Mouse (Mus musculus): Measurements from ENCODE around the gene Zyx.

Zyx gene

DNA sequence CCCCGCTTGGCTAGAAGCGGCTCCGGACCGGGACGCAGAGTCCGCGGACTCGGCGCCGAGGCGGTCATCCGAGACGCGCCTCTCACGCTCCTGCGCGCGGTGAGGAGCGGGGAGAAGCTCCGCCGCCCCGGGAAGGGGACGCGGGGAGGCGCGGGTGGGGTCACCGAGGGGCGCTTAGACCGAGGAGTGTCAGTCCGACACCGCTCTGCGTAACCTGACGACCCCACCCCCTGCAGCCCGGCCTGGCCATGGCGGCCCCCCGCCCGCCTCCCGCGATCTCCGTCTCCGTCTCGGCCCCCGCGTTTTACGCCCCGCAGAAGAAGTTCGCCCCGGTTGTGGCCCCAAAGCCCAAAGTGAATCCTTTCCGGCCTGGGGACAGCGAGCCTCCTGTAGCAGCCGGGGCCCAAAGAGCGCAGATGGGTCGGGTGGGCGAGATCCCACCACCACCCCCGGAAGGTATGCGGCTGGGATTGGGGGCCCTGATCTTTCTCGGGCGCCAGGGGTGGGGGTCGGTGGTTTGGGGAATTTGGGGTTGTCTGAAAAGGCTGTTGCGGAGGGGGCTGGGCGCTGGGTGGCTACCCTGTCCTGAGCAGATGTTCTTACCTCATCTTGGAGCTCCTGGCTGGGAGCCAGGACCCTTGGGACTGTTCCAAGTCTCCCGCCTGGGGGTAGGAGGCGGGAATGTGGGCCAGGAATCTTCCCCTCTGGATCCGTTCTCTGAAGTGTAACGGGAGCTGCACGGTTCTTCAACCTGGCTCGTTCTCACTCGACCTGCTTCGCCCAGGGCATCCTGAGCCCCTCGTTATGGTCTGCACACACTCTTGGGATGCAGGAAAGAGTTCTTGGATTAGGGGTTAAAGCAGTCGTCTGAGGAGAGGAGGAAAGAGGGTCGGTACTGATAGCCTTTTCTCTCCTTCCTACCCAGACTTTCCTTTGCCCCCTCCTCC, 864 bp downstream of the Zyx start:
- DNase-seq (ENCODE audit: low read depth, low spot score) = peak; percentile 77

- no peak for DNase-seq (ENCODE audit: low read depth, low spot score)
These were observed 1.7 kb downstream of the Zyx start for GRCm38 (mm10) chr6:42350968-42351775.

DNA sequence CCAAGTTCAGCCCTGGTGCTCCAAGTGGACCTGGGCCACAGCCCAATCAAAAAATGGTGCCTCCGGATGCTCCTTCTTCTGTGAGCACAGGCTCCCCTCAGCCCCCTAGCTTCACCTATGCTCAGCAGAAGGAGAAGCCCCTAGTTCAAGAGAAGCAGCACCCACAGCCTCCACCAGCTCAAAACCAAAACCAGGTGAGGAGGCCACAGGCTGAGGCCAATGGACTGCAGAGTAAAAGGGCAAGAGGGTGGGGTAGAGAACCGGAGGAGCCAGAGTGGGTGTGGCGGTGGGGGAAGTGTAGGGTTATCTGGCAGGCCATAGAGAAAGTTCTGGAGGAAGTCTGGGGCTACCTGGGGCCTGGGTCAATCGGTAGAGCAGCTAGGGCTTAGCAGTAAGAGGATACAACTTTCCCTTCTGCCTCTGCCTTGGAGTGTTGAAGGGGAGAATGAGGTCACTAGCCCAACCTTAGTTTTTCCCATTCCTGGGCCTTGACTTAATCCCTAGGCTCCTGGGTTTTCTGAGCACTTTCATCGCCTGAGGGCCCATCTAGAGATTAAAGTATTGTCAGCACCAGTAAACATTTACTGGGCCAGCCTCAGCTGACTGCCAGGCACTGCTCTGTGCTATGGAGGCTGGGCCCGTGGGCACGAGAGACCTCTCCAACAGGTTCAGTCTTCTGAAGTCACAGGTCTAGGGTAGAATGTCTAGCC, 2.5 kb downstream of the Zyx start:
- DNase-seq (ENCODE audit: low read depth, low spot score) = no peak

DNA sequence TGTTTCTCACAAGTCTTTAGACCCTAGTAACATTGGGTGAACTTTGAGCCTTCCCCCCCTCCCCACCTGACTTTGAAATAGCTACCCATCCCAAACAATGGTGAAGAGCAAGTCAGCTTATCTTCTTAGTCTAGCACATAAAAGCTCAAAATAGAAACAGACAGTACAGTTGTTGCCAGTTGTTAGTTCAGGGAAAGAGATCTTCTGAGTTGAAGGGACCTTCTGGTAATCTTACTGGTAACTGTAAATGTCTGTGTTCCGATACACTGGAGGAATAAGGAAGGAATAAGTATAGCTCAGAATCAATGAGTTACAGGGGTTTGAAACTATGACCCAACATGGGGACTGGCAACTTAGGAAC, 3.0 kb downstream of the Zyx start:
- DNase-seq (ENCODE audit: low read depth, low spot score) = no peak

GRCm38 (mm10) chr6:42353180-42353579, 3.8 kb downstream of the Zyx start:
- no peak for DNase-seq (ENCODE audit: low read depth, low spot score)

DNA sequence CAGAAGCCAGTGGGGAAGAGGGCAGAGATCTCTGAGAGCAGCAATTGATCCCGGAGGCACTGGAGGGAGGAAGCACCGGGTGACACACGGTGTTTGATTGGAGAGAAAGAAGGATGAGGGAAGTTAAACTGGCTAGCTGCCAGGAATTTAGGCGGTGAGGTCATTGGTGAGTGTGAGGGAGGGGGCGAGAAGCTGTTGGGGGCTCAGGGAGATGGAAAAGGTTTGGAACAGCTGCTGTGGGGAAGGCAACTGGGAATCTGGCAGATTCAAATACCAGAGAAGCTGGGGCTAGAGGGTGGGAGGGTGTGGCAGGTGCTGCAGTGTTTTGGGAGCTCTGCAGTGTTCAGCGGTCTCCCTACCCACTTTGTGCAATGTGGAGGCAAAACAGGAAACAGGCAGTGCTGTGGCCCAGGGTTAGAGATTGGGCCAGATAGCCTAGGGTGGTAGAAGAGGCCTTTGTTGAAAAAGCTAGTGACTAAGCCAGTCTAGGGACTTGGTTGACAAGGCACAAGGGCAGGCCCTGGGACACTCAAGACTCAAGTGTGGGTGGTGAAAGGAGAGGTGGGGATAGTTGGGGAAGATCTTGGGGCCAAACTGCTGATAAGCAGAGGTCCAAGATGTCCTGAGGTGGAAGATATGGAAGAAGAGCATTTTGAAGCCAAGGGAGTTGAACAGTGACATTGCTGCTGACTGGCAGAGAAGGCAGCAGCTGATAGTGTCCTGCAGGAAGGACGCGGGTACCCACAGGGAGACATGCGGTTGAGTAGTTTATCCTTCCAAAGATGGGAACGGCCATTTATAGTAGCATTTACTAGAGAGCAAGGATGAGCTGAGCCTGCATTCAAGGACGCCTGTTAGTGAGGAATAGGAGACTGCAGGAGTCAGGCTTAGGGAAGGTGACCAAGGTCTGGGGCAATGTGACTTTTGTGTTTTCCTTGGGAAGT, 4.9 kb downstream of the Zyx start:
- peak; percentile 13 for DNase-seq (ENCODE audit: low read depth, low spot score)

- no peak for DNase-seq (ENCODE audit: low read depth, low spot score)
These were observed 5.9 kb downstream of the Zyx start for GRCm38 (mm10) chr6:42355366-42355765.

DNA sequence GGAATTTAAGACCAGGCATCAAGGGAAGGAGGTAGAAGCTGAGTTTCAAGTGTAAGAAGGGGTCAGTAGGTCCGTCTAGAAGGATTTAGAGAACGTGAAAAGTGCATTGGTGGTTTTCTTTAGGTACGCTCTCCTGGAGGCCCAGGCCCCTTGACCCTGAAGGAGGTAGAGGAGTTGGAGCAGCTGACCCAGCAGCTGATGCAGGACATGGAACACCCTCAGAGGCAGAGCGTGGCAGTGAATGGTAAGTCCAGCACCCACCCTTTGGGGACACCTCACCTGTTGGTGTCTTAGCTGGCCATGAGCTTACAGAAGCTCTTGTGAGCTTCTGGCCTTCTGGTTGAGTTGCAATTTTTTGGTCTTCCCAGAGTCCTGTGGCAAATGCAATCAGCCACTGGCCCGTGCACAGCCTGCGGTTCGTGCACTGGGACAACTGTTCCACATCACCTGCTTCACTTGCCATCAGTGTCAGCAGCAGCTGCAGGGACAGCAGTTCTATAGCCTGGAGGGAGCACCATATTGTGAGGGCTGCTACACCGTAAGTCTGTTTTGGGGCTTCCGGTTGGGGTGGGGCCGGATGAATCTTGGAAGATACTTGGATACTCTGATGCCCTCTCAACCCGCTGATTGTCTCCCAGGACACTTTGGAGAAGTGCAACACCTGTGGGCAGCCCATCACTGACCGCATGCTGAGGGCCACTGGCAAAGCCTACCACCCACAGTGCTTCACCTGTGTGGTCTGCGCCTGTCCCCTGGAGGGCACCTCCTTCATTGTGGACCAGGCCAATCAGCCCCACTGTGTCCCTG, 6.6 kb downstream of the Zyx start:
- DNase-seq (ENCODE audit: low read depth, low spot score) = no peak

GRCm38 (mm10) chr6:42356913-42357312, 7.5 kb downstream of the Zyx start:
- DNase-seq (ENCODE audit: low read depth, low spot score) = peak; percentile 9

DNA sequence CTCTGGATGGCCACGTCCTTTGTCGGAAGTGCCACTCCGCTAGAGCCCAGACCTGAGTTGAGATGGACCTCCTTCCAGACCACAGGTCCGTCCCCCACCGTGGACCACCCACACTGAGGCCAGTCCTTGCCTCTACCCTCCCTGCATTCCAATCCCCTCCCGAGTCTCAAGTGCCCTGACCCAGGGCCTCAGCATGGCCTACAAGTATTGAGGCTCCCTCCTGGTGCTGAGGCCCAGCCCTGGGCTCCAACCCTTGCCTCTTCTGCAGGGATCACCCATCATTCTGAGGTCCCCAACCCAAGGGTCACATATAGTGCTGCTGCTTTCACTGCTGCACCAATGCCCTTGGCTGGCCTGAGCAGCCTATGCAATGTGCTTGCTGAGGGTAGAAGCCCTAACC, 8.5 kb downstream of the Zyx start:
- DNase-seq (ENCODE audit: low read depth, low spot score) = no peak

DNA sequence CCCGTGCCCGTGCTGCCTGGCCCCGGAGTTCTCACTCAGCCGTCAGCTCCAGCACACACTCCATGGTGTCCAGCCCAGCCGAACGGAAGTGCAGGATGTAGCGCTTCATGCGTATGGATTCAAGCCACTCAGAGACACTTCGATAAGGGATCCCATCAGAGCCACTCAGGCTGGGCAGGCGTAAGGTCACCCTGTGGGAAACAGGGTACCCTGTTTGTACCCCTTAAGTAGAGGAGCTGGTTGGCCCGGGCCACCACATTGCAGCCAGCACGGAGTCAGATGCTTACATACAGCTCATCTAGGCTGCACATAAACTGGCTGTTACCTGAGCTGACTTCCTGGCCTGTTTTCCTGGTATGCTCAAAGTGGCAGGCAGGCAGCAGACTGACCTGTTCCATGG, 9.5 kb downstream of the Zyx start:
- DNase-seq (ENCODE audit: low read depth, low spot score) = no peak

- DNase-seq (ENCODE audit: low read depth, low spot score) = no peak
These were observed 10.1 kb downstream of the Zyx start for GRCm38 (mm10) chr6:42359364-42360147.

DNA sequence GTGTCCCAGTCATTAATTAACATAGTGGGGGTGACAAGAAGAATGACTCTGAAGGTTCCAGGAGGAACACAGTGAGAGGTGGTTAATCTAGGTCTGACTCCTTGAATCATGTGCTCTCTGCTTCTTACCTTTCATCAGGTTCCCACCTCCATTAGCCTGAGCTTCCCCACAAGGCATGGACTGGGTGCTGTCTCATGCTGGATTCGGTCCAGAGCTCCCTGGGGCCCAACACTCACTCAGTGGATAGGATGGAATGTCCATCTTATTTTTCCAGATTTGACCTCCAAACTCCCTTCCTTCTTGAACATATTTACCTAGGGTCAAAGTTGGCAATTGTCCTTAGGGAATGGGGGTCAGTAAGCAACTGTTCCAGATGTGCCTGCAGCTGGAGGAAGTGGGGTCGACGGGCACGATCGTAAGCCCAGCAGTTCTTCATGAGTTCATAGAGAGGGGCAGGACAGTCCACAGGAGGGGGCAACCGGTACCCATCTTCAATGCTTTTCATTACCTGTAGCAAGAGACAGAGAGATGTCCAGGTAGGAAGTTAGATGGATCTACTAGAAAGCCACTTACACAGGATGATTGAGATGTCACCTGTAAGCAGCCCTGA, 10.9 kb downstream of the Zyx start:
- DNase-seq (ENCODE audit: low read depth, low spot score) = no peak

- no peak for DNase-seq (ENCODE audit: low read depth, low spot score)
These were observed 11.8 kb downstream of the Zyx start for GRCm38 (mm10) chr6:42361041-42361895.

- DNase-seq (ENCODE audit: low read depth, low spot score) = no peak
These were observed 12.6 kb downstream of the Zyx start for GRCm38 (mm10) chr6:42362074-42362473.

DNA sequence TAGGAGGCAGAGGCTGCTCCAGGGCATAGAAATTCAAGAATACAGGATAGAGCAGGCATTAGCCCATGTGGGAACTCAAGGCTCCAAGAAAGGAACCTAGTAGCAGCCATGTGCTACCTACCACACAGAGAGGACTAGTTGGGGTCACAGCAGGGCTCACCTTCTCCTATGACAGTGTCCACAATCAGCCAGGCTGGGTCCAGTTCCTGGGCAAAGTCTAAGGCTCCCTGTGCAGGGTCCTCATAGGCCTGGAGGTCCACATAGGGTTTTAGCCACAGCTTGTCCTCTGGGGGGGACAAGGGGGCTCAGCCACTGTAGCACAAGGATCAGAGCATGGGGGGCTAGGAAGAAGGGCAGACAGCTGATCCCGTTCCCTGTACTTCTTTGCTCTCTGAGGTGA, 13.1 kb downstream of the Zyx start:
- DNase-seq (ENCODE audit: low read depth, low spot score) = no peak

GRCm38 (mm10) chr6:42362974-42363373, 13.5 kb downstream of the Zyx start:
- DNase-seq (ENCODE audit: low read depth, low spot score) = no peak

DNA sequence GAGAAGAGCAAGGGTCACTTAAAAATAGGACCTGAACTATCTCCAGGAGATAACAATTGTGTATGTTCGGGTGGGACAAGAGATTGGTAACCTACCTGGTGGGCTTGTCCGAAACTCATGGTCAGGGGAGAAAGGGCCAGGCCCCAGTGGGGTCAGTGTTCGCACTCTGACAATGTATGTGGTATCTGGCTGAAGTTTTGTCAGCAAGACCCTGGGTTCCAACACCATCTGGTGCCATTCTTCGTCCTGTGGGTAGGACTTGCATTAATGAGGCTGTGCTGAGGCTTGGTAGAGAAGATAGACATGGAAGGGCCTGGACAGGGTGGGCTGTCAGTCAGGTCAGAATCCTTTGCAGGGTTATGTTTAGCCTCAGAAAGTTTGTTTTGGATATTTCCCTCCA, 14.6 kb downstream of the Zyx start:
- DNase-seq (ENCODE audit: low read depth, low spot score) = no peak

All from R1 (cell line).